Mouse (Mus musculus): ENCODE measurements around the gene C1qa.

GRCm38 (mm10) chr4:136917165-136917524, 18.5 kb upstream of the C1qa start:
- no peak for TF ChIP-seq CTCF (conservative IDR thresholded peaks at IDR 0.05; ENCODE audit: low read length)
- TF ChIP-seq NANOG (IDR thresholded peaks at IDR 0.05; ENCODE audit: borderline replicate concordance, low read length) = no peak

Measured in E14TG2a.4 (cell line).